Mouse (Mus musculus) intestine, postnatal 0 days (tissue): Measurements from ENCODE around the gene Mucl3. TPM values are rescaled to one million over a fixed set of nuclear protein-coding genes. Genes with fewer than 3 reads are reported as not detected.

ENCODE experiments used
- ATAC-seq: fragments of 200-750 bp; cut with Nextera tagmentation; 2 replicates; pipeline ENCODE4 v1.8.0; 2017; ENCODE audit warnings: mild to moderate bottlenecking, moderate TSS enrichment, moderate library complexity
- H3K27ac ChIP-seq: fragments of 300-500 bp; sonication (generic); 2 replicates; pipeline ENCODE4 v1.5.1; 2014; ENCODE audit warnings: mild to moderate bottlenecking, low read depth, low read length, moderate library complexity
- H3K27me3 ChIP-seq: fragments of 300-500 bp; sonication (generic); replicated peaks from 2 replicates; pipeline ENCODE4 v1.6.1; 2014; ENCODE audit warnings: low read length, mixed read lengths; ENCODE audit not compliant: control insufficient read depth, insufficient read depth
- H3K36me3 ChIP-seq: fragments of 300-500 bp; sonication (generic); 2 replicates; pipeline ENCODE4 v1.6.1; 2014; ENCODE audit warnings: mild to moderate bottlenecking, moderate library complexity; ENCODE audit not compliant: control insufficient read depth, insufficient read depth
- H3K4me1 ChIP-seq: fragments of 300-500 bp; sonication (generic); replicated peaks from 2 replicates; pipeline ENCODE4 v1.6.1; 2014; ENCODE audit warnings: antibody characterized with exemption, low read length, mixed read lengths; ENCODE audit not compliant: control insufficient read depth, insufficient read depth
- H3K4me2 ChIP-seq: fragments of 300-500 bp; sonication (generic); replicated peaks from 2 replicates; pipeline ENCODE4 v1.6.1; 2014; ENCODE audit warnings: low read depth, mild to moderate bottlenecking, moderate library complexity
- H3K4me3 ChIP-seq: fragments of 300-500 bp; sonication (generic); 2 replicates; pipeline ENCODE4 v1.5.1; 2014; ENCODE audit warnings: low read depth, low read length
- H3K9ac ChIP-seq: fragments of 300-500 bp; sonication (generic); 2 replicates; pipeline ENCODE4 v1.6.1; 2014; ENCODE audit warnings: mild to moderate bottlenecking, low read depth, low read length
- H3K9me3 ChIP-seq: fragments of 300-500 bp; sonication (generic); 2 replicates; pipeline ENCODE4 v1.6.1; 2016; ENCODE audit warnings: mixed run types; ENCODE audit not compliant: control insufficient read depth
- CTCF ChIP-seq: sonication (generic); IDR thresholded peaks from 2 replicates; pipeline ENCODE4 v1.5.1; 2016; ENCODE audit warnings: low read depth, mild to moderate bottlenecking, control low read depth, antibody characterized with exemption, moderate library complexity
- WGBS: fragments of 180-500 bp; shearing (Covaris S2); extraction: QIAGEN DNeasy Blood & Tissue Kit; methylation state at CpG from one replicate; pipeline ENCODE4 v1.1.7; 2014; 5-methylcytosine and 5-hydroxymethylcytosine counted together
- polyA plus RNA-seq: library from polyadenylated mRNA; unstranded; fragments of >200 nt; fragmentation: Nextera tagmentation; extraction: Ambion mirVana; gene quantifications from 2 replicates; pipeline ENCODE4 v1.2.1, GENCODE M21; 2015

The Mucl3 gene
- polyA plus RNA-seq, 1 experiment from 2014 or later: 2.8 TPM

DNA sequence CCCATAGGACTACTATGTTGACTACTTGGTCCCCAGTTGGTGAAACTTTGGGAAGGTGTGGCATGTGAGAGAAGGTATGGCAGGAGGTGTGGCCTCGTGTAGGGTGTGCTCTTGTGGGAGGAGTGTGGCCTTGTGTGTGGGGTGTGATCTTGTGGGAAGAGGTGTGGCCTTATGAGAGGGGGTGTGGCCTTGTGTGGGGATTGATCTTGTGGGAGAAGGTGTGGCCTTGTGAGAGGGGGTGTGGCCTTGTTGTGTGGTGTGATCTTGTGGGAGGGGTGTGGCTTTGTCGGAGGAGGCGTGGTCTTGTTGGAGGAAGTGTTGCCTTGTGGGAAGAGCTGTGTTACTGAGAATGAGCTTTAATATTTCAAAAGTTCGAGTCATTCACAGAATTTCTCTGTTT lies 26.4 kb downstream of the Mucl3 start:
- no peak overlapping the region for H3K9ac ChIP-seq
- H3K4me3 ChIP-seq: no peak overlapping the region
- no peaks in the 10 kb centered on the region for H3K4me1 ChIP-seq
- TF ChIP-seq CTCF: no peak
- no peaks in the 10 kb centered on the region for H3K36me3 ChIP-seq
- H3K9me3 ChIP-seq: no peaks in the 10 kb centered on the region
- H3K27ac ChIP-seq: no peak overlapping the region
- WGBS: 70% methylated on average over 4 of the region's 4 CpGs
- ATAC-seq: peak; percentile 53; the same call in 1 of the 2 replicates
- no peak overlapping the region for H3K4me2 ChIP-seq
- H3K27me3 ChIP-seq: no peaks in the 10 kb centered on the region

DNA sequence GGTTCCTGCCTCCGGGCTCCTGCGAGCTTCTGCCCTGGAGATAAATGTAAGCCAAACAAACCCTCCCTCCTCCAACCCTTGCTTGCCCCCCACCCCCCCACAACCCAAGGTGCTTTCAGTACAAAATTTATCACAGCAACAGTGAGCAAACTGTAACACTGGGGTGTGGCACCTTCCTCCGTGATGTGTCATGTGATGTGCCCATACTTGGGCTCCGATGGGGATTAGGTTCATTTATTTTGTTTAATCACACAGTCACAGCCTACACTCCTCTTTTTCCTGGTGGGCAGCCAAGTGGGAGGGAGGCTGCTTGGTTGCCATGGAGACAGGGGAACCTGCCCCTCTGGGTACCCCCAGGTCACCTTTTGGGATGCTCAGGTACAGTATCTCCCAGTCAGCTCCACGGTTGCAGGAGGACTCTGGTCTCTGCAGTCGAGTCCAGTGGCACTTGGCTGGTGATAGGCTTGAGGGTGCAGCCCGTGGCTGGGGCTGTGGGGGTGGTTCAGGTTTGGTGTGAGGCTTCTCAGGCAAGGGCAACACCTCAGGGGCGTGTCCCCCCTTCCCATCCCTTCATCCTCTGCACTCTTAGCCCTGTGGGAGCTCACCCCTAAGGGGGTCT lies 41.6 kb downstream of the Mucl3 start:
- Histone ChIP-seq H3K4me1 (no peaks in the 10 kb centered on the region), H3K4me2 (peak overlapping the region; percentile 13; the same call in 1 of the 2 replicates), H3K4me3 (no peak overlapping the region), H3K9ac (no peak overlapping the region), H3K27ac (no peak overlapping the region), H3K27me3 (no peaks in the 10 kb centered on the region), H3K36me3 (no peaks in the 10 kb centered on the region), H3K9me3 (no peaks in the 10 kb centered on the region)
- 31% methylated on average over 8 of the region's 8 CpGs for WGBS
- no peak for TF ChIP-seq CTCF
- ATAC-seq: no peak

DNA sequence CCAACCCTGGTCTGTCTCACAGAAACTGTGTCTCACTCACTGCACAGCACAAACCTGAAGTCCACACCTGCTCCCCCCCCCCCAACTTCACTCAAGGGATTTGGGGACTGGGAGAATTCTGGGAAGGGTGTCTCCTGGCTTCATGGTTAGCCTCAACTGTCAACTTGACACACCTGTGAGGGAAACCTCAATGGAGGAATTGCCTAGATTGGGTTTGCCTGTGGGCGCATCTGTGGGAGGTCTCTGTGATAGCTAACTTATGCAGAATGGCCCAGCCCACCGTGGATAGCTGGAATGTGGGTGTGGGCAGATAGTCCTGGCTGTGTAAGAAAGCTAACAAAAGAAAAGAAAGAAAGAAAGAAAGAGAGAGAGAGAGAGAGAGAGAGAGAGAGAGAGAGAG lies 42.2 kb downstream of the Mucl3 start, which contains the start of gene Sfta2:
Gene Sfta2, plus strand, starts transcription at position 301 of the 400 bp plus-strand sequence.
- no peak within 1 kb of the TSS for H3K4me3 ChIP-seq
- no peaks in the 10 kb centered on the region for H3K27me3 ChIP-seq
- peak within 1 kb of the TSS; percentile 13; the same call in 1 of the 2 replicates for H3K4me2 ChIP-seq
- no peak for ATAC-seq
- H3K27ac ChIP-seq: no peak within 1 kb of the TSS
- no peak within 1 kb of the TSS for H3K9ac ChIP-seq
- TF ChIP-seq CTCF: no peak
- H3K36me3 ChIP-seq: no peaks in the 10 kb centered on the region
- WGBS: 27% methylated on average over 2 of the region's 2 CpGs
- no peaks in the 10 kb centered on the region for H3K9me3 ChIP-seq
- H3K4me1 ChIP-seq: no peaks in the 10 kb centered on the region

DNA sequence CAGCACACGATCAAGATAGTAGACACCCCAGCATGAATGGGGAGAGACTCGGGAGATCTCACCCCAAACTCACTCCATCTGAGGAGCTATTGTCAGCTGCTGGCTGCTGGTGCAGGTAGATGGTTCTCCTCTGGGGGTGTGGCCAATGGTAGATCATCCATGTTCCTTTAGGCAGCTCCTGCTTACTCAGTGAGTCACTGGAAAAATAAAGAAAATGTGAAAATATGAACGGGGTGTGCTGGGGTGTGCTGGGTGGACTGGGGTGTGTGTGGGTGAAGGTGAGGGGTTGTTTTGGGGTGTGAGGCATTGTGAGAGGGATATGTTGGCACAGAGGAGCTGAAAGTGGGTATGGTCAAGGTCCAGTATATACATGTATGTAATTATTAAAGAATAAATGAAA lies 46.1 kb downstream of the Mucl3 start:
- no peaks in the 10 kb centered on the region for H3K4me1 ChIP-seq
- ATAC-seq: no peak
- no peaks in the 10 kb centered on the region for H3K27me3 ChIP-seq
- no peak overlapping the region for H3K27ac ChIP-seq
- TF ChIP-seq CTCF: no peak
- no peak overlapping the region for H3K4me3 ChIP-seq
- H3K36me3 ChIP-seq: no peaks in the 10 kb centered on the region
- no peak overlapping the region for H3K9ac ChIP-seq
- H3K4me2 ChIP-seq: no peak overlapping the region
- 91% methylated on average over 3 of the region's 3 CpGs for whole genome bisulfite sequencing
- no peaks in the 10 kb centered on the region for H3K9me3 ChIP-seq

DNA sequence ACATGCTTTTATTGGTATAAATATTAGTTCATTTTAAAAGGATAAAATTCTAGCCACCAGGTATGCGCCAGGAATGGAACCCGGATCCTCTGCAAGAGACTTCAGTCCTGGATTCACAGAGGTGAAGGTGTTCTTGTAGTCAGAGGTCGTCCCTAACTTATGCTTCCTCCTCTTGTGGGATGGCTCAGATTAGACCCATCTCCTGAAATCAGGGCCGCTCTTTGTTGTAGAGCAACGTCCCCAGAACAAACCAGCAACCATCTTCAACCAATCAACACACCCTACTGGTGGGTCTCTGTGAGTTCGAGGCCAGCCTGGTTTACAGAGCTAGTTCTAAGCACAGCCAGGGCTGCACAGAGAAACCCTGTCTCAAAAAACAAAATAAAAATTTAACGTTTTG lies 49.0 kb downstream of the Mucl3 start:
- no peak overlapping the region for H3K9ac ChIP-seq
- no peak for ATAC-seq
- no peak overlapping the region for H3K4me3 ChIP-seq
- TF ChIP-seq CTCF: no peak
- H3K4me2 ChIP-seq: no peak overlapping the region
- H3K4me1 ChIP-seq: no peaks in the 10 kb centered on the region
- no peaks in the 10 kb centered on the region for H3K36me3 ChIP-seq
- H3K9me3 ChIP-seq: no peaks in the 10 kb centered on the region
- WGBS: 86% methylated on average over 7 of the region's 7 CpGs
- H3K27me3 ChIP-seq: no peaks in the 10 kb centered on the region
- no peak overlapping the region for H3K27ac ChIP-seq

DNA sequence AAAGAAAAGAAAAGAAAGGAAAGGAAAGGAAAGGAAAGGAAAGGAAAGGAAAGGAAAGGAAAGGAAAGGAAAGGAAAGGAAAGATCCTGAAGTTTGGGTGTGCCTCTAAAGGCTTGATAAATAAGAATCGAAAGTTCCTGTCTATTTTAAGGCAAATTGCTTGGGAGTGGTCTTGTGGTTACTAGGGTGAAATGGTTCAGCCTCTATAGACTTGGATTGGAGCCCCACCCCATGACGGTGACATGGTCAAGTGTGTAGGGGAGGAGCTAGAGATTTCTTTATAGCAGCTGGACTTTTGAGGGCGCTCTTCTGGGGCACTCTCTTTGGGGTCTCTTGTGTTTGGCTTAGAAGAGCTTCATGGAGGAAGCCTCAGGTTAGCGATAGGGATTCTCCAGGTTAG lies 49.7 kb downstream of the Mucl3 start:
- no peaks in the 10 kb centered on the region for H3K27me3 ChIP-seq
- H3K4me2 ChIP-seq: no peak overlapping the region
- no peak overlapping the region for H3K27ac ChIP-seq
- no peaks in the 10 kb centered on the region for H3K4me1 ChIP-seq
- TF ChIP-seq CTCF: no peak
- no peaks in the 10 kb centered on the region for H3K36me3 ChIP-seq
- ATAC-seq: no peak
- 21% methylated on average over 4 of the region's 4 CpGs for whole genome bisulfite sequencing
- no peak overlapping the region for H3K9ac ChIP-seq
- H3K4me3 ChIP-seq: no peak overlapping the region
- no peaks in the 10 kb centered on the region for H3K9me3 ChIP-seq
